Mouse (Mus musculus) thymus, adult 18-20 months (tissue): ENCODE results near the gene Snapc1.

ENCODE experiments used
- DNase-seq, 2 experiments: peaks; one replicate each; pipeline ENCODE4 v3.0.0; 2022; ENCODE audit warnings: mixed read lengths in 2 of 2

Snapc1 gene

GRCm38 (mm10) chr12:73996906-73997296, 32.6 kb downstream of the Snapc1 start:
- DNase-seq, result no peak

- peak in 1 of 2 experiments; percentile 5 for DNase-seq
These were observed 33.2 kb downstream of the Snapc1 start, which contains the start of gene Syt16 for GRCm38 (mm10) chr12:73997297-73998127. TSS of gene Syt16 (plus strand) at chr12:73997661.

GRCm38 (mm10) chr12:73998128-73998456, 33.8 kb downstream of the Snapc1 start:
- no peak for DNase-seq

GRCm38 (mm10) chr12:74002449-74002848, 38.2 kb downstream of the Snapc1 start:
- DNase-seq, result no peak

GRCm38 (mm10) chr12:74009448-74009911, 45.2 kb downstream of the Snapc1 start:
- DNase-seq, result no peak

GRCm38 (mm10) chr12:74013739-74014138, 49.5 kb downstream of the Snapc1 start:
- peak in 1 of 2 experiments; percentile 12 for DNase-seq

- DNase-seq, result no peak
These were observed 50.5 kb downstream of the Snapc1 start for GRCm38 (mm10) chr12:74014739-74015270.

- DNase-seq, result no peak
These were observed 51.2 kb downstream of the Snapc1 start for GRCm38 (mm10) chr12:74015491-74015890.

GRCm38 (mm10) chr12:74023260-74023659, 59.0 kb downstream of the Snapc1 start:
- DNase-seq, result no peak

- no peak for DNase-seq
These were observed 60.6 kb downstream of the Snapc1 start for GRCm38 (mm10) chr12:74024912-74025311.
